Mouse (Mus musculus) kidney, adult 2 months (tissue): Measurements from ENCODE around the gene Ofd1.

Source experiments
- CTCF ChIP-seq: fragments of 200-500 bp; conservative IDR thresholded peaks from 2 replicates; pipeline ENCODE4 v1.5.1; 2011; ENCODE audit warnings: low read depth, mild to moderate bottlenecking, control low read depth, low read length, moderate library complexity, mixed read lengths; ENCODE audit not compliant: insufficient read depth, insufficient read length
- POLR2A ChIP-seq: fragments of 200-500 bp; IDR thresholded peaks from one replicate; pipeline ENCODE4 v1.6.1; 2011; ENCODE audit warnings: low read depth, low read length, control low read depth

DNA sequence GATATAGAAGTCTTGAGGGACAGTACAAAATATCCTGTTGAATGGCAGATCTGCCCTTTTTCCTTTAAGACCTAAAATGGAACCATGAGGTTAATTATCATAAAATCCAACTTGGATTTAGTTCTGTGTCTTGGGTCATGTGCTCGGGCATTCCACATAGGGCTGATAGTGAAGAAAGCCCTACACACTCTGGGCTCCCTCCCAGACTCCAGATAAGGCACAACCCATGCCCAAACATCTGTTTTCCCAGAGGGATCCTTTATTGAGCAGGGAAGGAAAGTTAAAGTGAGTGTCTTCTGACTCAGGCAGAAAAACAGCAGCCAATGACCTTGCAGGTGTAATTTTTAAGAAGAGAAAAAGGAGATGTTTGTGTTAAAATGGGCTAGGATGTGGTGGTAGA is 85.6 kb downstream of the Ofd1 start:
- TF ChIP-seq CTCF (no peak), POLR2A (no peak)
